Mouse (Mus musculus): Measurements from ENCODE around the gene Gch1. TPM values are rescaled to one million over a fixed set of nuclear protein-coding genes. Genes with fewer than 3 reads are reported as not detected.

The Gch1 gene
- total RNA-seq, 2 experiments from 2014 or later: 1.3 to 2.1 TPM

DNA sequence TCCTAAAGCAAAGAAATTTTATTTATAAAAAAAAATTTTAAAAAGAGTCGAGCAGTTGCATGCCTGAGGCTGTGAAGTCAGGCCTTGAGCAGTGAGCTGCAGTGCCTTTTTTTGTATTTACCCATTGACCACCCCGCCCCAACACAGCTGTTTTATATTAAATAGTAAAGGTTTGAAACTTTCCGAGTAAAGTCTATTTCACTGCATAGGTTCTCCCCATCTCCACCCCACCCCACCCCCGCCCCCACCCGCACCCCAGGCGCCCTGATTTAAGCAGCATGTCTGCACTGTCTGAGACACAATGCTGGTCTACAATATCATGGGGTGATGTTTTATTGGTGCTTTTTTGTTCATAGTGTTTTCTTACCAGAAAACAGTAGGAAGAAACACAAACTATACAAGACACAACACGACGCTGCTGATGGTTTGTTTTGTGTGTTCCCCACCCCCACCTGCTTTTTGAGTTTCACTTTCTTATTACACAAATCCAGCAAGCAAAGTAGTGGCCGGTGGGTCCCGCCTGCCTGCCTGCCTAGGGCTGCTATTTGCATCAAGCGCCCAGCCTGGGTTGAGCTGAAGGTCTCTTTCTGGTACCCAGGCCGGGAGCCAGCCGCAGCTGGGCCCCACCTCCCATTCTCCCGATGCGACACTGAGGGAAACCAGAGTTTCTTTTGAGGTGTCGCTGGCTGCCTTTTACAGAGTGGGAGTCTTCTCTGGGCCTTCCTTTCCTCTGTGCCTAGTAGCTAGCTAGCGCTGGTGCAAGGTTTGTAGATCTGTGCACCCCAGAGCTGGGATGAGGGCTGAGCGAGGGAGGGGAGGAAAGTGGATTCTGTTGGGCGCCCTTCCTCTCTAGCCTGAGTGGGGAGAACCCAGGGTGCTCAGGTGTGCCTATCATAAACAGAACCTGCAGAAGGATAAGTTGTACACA lies 84.7 kb downstream of the Gch1 start:
- DNase-seq (ENCODE audit: low spot score in 2 of 2): no peak

Other genes with a start within 250 kb of the Gch1 start
- 1 to 10 TPM; 5.2 to 6.9 TPM for gene Wdhd1, start 87.4 kb upstream of the Gch1 start, total RNA-seq (2021)
- 10 to 100 TPM; 10.7 to 11.2 TPM for gene Socs4, start 87.5 kb upstream of the Gch1 start, total RNA-seq (2021)
- gene Mapk1ip1l, start 108.9 kb upstream of the Gch1 start, total RNA-seq (2021): 10 to 100 TPM; 69.2 to 71.0 TPM
- 1 to 10 TPM; 1.1 to 2.4 TPM for gene Lgals3, start 178.3 kb upstream of the Gch1 start, total RNA-seq (2021)
- 1 to 10 TPM; 1.6 to 1.7 TPM for gene Dlgap5, start 229.0 kb upstream of the Gch1 start, total RNA-seq (2021)

Measured in layer of hippocampus, postnatal 14 days (tissue).